Mouse (Mus musculus) c-Kit-positive CD71-negative TER-119-negative erythroid progenitor cells, embryonic 14.5 days (primary cell): ENCODE data around the gene Atp10b.

ENCODE experiments used
- DNase-seq: peaks from one replicate; pipeline ENCODE4 v3.0.0-alpha.2; 2013; ENCODE audit warnings: low read depth

The Atp10b gene

DNA sequence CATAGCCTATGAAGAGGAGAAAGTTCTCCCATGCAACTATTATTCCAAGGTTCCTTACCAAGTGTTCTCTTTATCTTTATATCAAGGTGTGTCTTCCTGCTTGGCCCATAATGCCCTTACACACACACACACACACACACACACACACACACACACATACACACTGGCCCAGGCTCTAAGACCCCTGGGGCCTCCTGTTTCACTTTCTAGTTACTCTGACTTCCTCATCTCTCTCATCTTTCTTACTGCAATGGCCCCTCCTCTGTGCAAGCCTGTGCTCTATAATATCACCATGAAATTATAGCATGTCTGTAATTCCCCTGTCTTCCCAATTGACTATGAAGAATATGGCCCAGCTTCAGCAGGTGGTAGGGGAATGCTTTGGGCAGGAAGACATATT lies 49.7 kb downstream of the Atp10b start:
- DNase-seq = no peak

DNA sequence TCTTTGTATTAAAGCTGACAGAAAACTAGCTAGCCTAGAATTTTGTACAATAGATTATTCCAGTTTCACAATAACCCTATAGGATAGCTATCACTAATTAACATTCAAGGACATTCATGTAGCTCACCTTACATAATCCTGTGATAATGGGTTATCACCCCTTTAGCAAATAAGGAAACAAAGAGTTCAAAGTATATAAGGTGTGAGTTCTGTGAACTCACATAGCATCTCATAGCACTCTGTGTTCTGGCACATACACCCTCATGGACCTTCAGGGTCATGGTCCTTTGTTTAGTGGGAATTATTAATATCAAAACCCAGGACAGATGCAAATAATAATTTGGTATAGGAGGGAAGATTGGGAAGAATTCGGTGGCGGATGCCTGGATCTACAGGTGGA lies 50.4 kb downstream of the Atp10b start:
- no peak for DNase-seq

DNA sequence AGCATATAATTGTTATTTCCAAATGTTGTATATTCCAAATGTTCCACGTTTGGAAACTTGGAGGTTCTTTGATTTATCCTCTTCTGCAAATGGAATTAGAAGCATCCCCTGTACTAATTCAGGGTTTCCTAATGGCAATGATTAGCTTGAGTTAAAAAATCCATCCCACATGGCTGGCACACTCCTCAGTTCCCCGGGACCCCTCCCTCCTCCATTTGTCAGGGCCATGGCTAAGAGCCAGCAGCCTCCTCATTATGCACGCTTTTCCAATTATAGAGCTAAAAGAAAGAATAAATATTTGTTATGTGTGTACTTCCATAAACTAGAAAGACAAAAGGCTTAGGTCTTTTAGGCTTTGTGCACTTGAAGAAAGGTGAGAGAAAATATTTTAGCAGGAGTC lies 53.9 kb downstream of the Atp10b start:
- no peak for DNase-seq

DNA sequence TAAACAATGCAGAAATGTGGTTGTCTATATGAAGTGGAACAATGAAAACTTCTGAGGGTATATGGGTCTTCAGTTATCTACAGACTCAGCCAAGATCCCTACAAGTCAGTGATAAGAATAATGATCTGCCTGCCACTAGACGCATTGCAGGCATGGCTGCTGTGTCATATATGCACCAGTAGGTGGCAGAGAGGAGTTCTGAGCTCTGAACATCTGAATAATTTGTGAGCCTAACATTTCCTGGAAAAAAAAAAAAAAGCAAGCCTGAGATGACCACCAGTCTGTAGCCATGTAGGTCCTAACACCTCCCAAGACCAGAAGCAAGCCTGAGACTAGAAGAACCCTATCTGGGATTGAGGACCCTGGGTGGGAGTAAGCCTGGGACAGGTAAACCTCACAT lies 63.5 kb downstream of the Atp10b start:
- peak; percentile 5 for DNase-seq

DNA sequence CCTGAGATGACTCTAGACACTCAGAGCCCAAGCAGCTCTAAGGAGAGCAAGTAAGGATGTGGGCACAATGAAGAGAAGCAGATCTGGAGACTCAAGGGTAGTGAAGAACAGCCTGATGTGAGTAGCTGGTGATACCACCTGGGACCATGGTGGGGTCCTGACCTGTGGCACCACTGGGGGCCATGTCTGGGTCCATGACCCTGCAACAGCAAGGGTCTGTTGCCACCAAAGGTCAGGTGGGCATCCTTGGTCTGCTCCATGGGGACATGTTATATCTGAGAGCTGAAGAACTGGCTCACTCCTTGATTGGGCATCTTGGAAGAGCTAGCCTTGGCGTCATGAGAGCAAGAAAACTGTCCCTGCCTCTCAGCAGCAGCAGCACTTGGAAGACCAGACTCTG lies 64.1 kb downstream of the Atp10b start:
- no peak for DNase-seq

DNA sequence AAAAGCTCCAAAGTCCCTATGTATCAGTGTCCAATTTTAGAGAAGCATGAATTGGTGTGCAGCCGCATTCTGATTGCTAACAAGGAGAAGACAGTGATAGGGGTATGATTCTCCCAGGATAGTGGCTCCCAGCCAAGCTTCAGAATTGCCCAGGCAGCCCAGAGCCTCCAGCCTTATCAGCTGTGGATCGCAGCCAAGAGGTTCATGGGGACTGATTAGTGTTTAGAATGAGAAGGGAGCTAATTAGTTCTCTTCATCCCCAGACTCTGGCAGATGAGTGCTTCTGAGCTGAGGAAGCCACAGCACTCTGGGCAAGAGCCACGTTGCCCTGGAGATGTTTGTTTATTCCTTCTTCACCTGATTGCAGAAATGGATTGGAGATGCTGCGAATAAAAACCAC lies 67.3 kb downstream of the Atp10b start:
- DNase-seq = no peak

DNA sequence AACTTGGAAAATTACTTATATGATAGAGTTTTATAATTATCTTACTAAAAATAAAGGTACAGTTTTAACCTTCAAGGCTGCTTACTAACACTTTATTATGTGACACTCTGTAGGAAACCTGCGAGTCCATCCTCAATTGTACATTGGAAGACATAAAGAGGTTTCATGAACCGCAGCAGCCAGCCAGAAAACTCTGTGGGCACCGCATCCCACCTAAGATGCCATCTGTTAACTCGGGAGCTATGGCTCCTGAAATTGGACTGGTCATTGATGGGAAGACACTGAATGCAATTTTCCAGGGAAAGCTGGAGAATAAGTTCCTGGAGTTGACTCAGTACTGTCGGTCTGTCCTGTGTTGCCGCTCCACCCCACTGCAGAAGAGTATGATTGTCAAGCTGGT lies 80.6 kb downstream of the Atp10b start:
- DNase-seq = no peak

DNA sequence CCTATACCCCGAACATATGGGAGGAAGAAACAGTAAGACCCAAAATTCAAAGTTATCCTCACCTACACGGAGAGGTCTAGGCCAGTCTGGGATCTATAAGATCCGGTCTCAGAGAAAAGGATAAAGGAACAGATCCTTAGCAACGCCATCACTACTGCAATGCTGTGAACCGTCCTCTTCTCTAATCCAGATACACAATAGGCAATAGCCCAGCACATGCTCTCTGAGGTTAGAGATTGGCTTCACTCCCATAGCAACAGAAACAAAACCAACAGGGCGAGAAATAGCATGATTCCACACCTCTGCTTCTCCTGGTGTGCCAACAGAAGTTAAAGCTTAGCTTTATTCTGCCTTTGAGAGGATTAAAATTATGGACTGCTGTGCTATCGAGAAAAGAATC lies 82.4 kb downstream of the Atp10b start:
- no peak for DNase-seq

DNA sequence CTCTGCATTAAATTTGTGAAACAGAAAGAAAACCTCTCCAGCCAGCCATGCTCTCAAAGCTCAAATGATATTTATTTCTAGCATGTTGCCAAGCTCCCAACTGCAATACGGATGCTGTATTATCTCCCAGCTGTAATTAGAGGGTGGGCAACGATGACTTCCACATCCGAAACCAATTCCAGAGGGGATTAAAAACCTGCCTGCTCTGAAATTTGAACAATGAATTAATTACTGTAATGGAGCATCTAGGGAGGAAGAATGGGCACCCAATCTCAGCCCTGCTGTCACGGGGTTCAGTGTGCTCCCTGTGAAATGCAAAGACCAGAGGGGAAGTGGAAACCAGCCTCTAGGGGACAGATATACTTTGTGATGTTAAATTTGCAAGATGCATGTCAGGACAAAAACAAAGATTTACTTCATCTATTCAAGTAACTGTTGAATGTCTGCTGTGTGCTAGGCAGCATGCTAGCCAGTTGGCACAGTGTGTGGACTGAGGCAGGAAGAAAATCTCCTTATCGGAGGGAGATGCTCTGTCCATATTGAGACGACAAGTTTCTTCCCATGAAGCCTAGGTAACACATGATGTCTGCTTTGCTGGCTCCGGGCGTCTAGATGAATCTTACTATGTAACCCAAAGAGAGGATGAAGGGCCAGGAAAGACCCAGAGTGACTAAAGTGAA lies 86.8 kb downstream of the Atp10b start:
- no peak for DNase-seq

DNA sequence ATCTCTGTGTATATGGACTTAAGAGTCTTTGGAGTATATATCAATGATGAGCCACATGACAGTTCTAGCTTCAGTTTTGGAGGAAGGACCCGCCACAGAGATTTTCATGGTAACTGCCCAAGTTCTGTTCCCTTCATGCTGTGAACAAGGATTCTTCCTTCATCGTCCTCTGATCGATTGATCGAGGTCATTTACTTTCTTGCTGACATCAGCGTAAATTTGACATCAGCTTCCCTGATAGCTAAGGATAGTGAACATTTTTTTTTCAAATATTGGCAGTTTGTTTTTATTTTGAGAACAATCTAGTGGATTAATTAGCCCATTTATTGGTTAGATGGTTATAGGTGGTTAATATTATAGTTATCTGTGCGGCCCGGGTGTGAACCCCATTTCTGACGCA lies 90.1 kb downstream of the Atp10b start:
- no peak for DNase-seq

DNA sequence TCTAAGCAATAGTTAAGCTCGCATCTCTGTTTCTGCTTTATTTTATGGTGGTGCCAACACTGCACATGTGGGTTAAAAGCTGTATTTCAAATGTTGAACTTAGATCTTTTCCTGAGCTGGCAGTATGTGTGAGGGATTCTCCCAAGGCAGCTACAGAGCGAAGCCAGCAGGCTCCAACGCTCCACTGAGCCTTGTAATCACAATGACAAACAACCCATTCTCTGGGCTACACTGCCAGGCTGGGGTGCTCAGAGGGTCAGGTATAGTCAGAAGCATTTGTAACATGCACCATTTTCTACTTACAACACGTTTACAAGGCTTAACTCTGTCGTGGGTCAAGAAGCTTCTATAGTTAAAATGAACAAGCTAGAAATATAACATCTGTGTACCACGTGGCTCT lies 103.4 kb downstream of the Atp10b start:
- no peak for DNase-seq

DNA sequence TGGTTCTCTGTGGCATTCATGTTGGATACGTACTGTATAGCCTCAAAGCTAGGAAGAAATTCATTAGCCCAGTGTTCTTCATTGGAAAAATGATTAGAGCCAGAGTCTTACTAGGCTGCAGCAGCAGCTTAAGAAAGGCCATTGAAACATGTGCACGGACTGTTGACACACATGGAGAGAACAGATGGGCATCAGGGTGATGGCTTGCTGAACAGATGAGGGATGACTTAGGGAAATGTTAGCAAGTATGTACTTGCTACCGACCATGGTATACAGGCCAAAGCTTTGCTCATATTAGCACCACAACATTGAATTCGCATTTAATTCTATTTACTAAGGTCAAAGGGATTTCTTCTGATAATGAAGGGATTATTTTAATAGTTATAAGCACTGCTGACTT lies 105.6 kb downstream of the Atp10b start:
- DNase-seq = no peak

DNA sequence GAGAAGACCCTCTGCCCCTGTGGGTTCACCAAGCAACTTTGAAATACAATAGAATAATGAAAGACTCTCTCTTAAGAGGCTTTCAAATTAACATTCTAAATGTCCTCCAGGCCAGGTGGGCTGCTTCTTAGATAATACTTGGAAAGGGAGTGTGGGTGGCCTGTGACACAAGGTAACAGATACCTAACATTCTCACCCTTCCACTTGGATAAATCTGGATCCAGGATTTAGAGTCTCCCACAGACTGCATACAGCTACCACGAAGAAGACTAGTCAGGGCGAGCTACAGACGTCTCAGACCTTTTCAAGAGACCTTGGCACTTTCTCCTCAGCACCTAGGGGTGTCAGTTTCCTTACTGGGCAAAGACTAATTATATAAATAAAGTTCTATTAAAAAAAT lies 107.6 kb downstream of the Atp10b start:
- DNase-seq = no peak

DNA sequence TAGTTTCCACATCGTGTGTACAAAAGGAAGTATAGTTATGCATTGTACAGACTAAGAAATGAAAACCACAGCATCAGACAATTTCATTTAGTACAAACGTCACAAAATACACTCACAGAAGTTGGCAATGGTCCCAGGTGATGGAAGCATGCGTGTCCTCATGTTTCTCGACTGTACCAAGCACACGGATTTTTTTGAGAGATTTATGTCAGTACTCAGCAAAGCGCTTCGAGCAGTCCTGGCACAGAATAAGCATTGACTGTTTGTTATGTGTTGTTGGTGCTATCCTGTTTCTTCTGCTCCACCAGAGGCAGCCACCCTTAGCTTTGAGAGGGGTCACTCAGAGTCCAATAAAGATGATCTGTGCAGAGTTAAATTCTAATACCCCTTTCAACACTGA lies 108.1 kb downstream of the Atp10b start:
- DNase-seq = no peak

DNA sequence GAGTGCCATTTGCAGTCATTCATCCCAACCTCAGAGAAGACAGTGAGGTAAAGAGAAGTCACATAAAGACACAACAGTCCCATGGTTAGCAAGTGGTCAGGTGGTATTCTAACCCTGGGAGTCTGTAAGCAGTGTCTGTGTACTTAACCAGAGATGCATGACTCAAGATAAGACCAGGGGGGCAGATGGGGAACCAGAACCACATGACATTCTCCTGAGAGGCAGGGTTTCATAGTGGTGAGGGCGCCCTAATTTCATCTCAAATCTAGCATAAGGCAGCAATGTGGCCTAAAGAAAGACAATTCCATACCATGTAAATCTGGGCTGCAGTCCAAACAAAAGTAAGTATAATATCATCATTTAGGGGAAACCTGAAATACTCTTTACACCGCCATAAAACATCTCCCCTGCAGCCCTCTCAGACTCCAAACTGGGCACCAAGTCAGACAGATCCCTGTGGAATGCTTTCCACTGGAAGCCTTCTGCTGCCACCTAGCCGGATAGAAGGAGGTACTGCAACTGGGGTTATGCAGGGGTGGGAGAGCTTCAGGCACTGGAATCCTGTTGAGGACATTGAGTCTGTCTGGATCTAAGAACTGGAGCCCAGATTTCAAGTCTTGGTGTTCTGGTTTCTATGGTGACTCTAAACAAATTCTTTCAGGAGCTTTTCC lies 114.0 kb downstream of the Atp10b start:
- DNase-seq = no peak

DNA sequence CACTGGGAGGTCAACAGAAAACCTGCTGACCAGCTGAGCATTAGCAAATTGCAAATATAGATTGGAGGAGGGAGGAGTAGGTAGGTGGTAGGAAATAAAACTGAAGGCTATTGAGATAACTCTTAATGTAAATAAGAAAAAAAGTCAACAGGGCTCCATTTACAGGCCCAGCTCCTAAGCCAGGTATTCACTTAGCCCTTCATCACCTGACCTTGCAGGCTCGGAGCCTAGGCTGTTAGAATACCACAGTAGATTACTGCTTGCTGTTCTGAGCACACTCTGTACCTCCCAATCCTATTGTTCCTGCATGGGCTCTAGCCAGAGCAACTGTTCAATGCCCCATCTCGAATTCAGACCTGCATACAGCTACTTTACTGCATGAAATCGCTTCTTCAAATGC lies 117.8 kb downstream of the Atp10b start:
- no peak for DNase-seq

DNA sequence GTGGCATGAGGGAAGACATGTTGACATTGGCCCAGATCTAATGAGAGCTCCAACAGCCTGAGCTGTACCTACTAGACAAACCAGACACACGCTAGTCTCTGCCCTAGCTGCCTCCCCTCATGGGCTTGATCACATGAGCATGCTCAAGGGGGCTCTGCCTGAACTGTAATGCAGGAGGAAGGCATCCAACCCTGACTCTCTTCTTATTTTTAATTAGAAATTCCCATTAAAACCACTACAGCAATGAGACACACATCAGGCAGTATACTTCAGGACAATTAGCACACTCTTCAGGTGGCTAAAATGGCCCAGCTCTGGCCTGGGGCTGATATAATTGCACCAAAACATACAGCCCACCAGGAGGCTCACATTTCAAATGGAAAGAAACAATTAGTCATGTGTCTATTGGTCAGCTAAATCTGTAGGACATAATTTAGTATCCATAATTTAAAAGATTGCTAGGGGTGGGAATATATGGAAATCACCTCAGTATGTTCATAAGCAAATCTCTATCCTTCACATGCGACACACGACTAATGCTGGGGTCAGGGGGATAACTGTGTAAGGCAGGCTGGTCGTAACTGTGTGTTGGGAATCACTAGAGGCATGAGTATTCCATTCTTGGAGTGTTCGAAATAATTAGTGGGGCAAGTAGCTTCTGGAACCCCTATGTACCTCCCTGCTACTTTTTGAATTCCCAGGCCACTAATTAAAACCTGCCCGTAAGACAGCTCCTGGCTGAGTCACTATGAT lies 120.0 kb downstream of the Atp10b start:
- DNase-seq = no peak

DNA sequence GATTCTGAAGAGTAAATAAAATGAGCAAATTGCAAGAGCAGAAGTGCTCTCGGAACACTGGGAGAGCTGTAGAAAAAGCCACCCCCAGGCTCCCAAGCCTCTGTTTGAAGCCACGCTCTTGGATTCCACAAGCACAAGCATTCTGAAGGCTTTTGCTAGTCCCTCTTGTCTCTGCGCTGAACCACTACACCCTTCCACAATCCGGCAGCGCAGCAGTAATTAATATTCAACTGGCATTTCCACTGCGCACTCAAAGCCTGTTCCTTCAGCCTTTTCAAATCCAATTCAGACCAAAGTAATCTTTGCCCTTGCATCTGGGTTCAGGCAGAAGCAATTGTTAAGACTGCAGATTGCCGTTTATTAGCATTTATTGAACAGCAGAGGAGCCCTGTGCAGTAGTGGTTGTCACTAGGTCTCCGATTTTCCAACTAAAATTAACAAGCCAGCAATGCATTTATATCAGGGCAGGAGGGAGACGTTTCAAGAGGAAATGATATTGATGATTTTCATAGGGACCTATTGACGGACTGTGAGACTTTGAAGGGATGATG lies 120.7 kb downstream of the Atp10b start:
- no peak for DNase-seq

DNA sequence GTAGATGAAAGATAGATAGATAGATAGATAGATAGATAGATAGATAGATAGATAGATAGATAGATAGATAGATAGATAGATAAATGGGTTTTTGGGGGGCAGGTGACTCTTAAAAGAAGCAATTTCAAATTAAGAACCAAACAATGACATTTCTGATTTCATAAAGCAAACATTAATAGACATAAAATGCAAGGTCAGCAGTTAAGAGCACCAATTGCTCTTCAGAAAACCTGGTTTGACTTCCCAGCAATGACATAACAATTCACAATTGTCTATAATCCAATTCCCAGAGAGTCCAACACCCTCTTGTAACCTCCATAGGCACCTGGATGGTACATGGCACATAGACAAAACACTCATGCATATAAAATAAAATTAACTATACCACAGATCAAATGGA lies 124.2 kb downstream of the Atp10b start:
- DNase-seq = no peak

DNA sequence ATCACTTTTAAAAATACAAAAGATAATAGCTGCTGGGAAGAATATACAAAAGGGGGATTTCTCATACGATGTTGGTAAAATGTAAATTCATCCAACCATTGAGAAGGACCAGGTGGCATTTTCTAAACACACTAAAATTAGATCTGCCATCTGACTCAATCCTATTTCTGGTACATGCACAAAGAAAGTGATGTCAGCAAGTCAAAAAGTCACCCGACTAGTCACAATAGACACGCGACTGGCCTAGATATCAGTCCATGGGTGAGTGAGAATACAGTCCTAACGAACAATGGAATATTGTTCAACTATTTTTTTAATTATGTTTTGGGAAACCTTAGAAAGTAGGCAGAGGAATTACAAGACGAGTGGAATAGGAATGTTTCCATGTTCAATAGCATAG lies 147.9 kb downstream of the Atp10b start:
- no peak for DNase-seq

DNA sequence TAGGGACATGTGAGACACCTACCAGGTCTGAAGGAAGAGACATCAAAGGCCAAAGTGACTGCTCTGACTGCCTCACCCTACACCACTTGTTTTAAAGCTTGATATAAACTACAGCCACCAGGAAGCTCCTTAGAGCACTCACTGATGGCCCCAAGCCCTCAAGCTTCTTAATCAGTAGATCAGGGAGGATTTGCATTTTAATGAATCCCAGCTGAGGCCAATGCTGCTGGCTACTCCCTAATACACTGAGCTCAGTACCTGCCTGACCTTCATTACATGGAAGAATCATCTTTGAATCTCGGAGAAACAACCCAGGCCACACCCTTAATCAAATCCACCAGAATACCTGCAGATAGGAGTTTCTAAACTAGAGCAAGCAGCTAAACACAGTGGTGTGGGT lies 161.3 kb downstream of the Atp10b start:
- no peak for DNase-seq
